19 mouse cellular contexts compared by ENCODE assay signal in genomic region chr6:56532257-56532656, GRCm38 (mm10). TPM values are rescaled to one million over a fixed set of nuclear protein-coding genes. Genes with fewer than 3 reads are reported as not detected.
A peak's percentile ranks its signal among the peaks of the same experiment; 100 is the strongest.
DNase-seq lines count a peak whose midpoint lies in the region; ATAC-seq lines count a peak whose summit lies in the region.
"Had no signal": no experiment of that assay in that cellular context is flagged by ENCODE, and none has a peak within 500 bp of the region (broad histone marks: within the 10 kb centered on the region; RNA-seq: fewer than 3 reads in every experiment).

No protein-coding gene starts in this region.

- no peaks in the 10 kb centered on the region for H3K36me3 ChIP-seq in heart, embryonic 11.5 days (ENCODE audit: control insufficient read depth, insufficient read depth, low read length)
- H3K36me3 ChIP-seq: embryonic facial prominence, embryonic 13.5 days; forebrain, embryonic 15.5 days; limb, embryonic 12.5 days; liver, embryonic 13.5 days had no signal

- no peaks in the 10 kb centered on the region for H3K27me3 ChIP-seq in heart, embryonic 11.5 days (ENCODE audit: control insufficient read depth, insufficient read depth, low read length)
- H3K27me3 ChIP-seq: embryonic facial prominence, embryonic 13.5 days; forebrain, embryonic 15.5 days; limb, embryonic 12.5 days; liver, embryonic 13.5 days had no signal

- no peaks in the 10 kb centered on the region for H3K9me3 ChIP-seq in heart, embryonic 11.5 days (replicated peaks; ENCODE audit: control insufficient read depth, low read length)
- H3K9me3 ChIP-seq: embryonic facial prominence, embryonic 13.5 days; forebrain, embryonic 15.5 days; limb, embryonic 12.5 days; liver, embryonic 13.5 days had no signal

- no peak overlapping the region for H3K4me3 ChIP-seq in heart, embryonic 11.5 days (ENCODE audit: low read depth, low read length)
- H3K4me3 ChIP-seq: embryonic facial prominence, embryonic 13.5 days; forebrain, embryonic 15.5 days; limb, embryonic 12.5 days; liver, embryonic 13.5 days had no signal

- no peak overlapping the region for H3K4me2 ChIP-seq in heart, embryonic 11.5 days
- H3K4me2 ChIP-seq: embryonic facial prominence, embryonic 13.5 days; forebrain, embryonic 15.5 days; hindbrain, embryonic 14.5 days; limb, embryonic 12.5 days; liver, embryonic 13.5 days; lung, embryonic 14.5 days had no signal

- no peak overlapping the region for H3K27ac ChIP-seq in heart, embryonic 11.5 days (ENCODE audit: low read depth, low read length)
- H3K27ac ChIP-seq: embryonic facial prominence, embryonic 13.5 days; forebrain, embryonic 15.5 days; hindbrain, embryonic 14.5 days; limb, embryonic 12.5 days; liver, embryonic 13.5 days had no signal

- no peak overlapping the region for H3K9ac ChIP-seq in heart, embryonic 11.5 days (ENCODE audit: low read depth, low read length)
- H3K9ac ChIP-seq: embryonic facial prominence, embryonic 13.5 days; forebrain, embryonic 15.5 days; hindbrain, embryonic 14.5 days; limb, embryonic 12.5 days; liver, embryonic 13.5 days; lung, embryonic 14.5 days had no signal

- peak; percentile 91 for DNase-seq in heart, adult 11 months
- peak; percentile 53 for DNase-seq in cerebellum, adult 11 months
- DNase-seq in cerebellum, adult 8-10 months, result peak; percentile 48
- peak; percentile 4 to 22 for DNase-seq in heart, adult 9 months (ENCODE audit: low spot score in 2 of 2)
- no peak for DNase-seq in kidney, postnatal 14 days
- DNase-seq in frontal cortex, adult 2 months (ENCODE audit: extremely low spot score in 1 of 2, low spot score in 1 of 2), result no peak
- DNase-seq: adrenal gland, adult 8-10 months; gastrocnemius, postnatal 14 days; liver, embryonic 13.5 days; lung, embryonic 14.5 days; lung, postnatal 36 days; right cerebral cortex, postnatal 14 days; spleen, adult 18-20 months had no signal

- 61% methylated on average over 2 of the region's 2 CpGs for WGBS in heart, embryonic 11.5 days (ENCODE audit: insufficient replicate concordance)

- no peaks in the 10 kb centered on the region for H3K4me1 ChIP-seq in heart, embryonic 11.5 days (ENCODE audit: control insufficient read depth, insufficient read depth, low read length)
- H3K4me1 ChIP-seq: embryonic facial prominence, embryonic 13.5 days; forebrain, embryonic 15.5 days; limb, embryonic 12.5 days; liver, embryonic 13.5 days had no signal

- no peak for ATAC-seq in heart, embryonic 11.5 days (replicated peaks; ENCODE audit: insufficient number of reproducible peaks, low FRiP score, low TSS enrichment)
- ATAC-seq in erythroblast, adult 5-6 weeks (replicated peaks; ENCODE audit: low FRiP score, poor library complexity, severe bottlenecking), result no peak
- ATAC-seq: forebrain, embryonic 15.5 days had no signal

RNA-seq across cellular contexts. Expression of gene Pde1c, which starts 36.6 kb away (rescaled TPM):
- polyA plus RNA-seq in heart, embryonic 11.5 days (2014; fragmentation: Nextera tagmentation; extraction: Ambion mirVana), result 2.4 and 2.6 TPM in 2 replicates
- 8.3 and 8.4 TPM in 2 replicates for polyA plus RNA-seq in frontal cortex, adult 2 months (2012; rRNA removed)
- total RNA-seq in erythroblast, adult 5-6 weeks (2015; ENCODE audit: low replicate concordance), result 0.42 and 2.1 TPM in 2 replicates
- 0.28 and 0.85 TPM in 2 replicates for total RNA-seq in erythroblast, adult 5-6 weeks (2017; ENCODE audit: low replicate concordance)

Comparison
In these comparisons a context has a peak if more than half of its experiments do, and no peak if none do; other contexts are left out.
1. DNase-seq: peak in heart, adult 11 months (single experiment), cerebellum, adult 11 months (single experiment), cerebellum, adult 8-10 months (single experiment) and heart, adult 9 months (2 of 2); none in kidney, postnatal 14 days (single experiment) and frontal cortex, adult 2 months (0 of 2).